Mouse (Mus musculus): Measurements from ENCODE around the gene Mettl27. TPM values are rescaled to one million over a fixed set of nuclear protein-coding genes. Genes with fewer than 3 reads are reported as not detected.
A peak's percentile ranks its signal among the peaks of the same experiment; 100 is the strongest.

The Mettl27 gene
- polyA plus RNA-seq, 1 experiment from 2014 or later: 25.3 TPM

DNA sequence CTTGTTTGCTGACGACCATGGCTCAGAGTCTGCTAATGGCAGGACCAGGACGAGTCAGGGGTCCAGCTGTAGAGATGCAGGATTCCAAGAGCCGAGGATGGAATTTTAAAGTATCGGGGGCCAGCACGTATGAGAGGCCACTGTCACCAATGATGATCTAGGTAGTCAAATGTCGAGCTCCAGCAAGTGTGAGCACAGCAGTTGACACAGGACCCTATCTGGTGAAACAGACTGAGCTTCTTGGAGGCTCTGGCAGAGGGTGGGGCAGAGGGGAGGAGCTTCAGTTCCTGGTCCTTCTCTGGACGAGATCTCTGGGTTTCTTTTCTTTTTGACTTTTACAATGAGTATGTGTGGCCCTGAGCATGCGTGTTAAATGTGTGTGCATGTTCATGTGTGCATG is 16.9 kb upstream of the Mettl27 start, which contains the start of gene Cldn13:
Gene Cldn13, minus strand, starts transcription at position 216 of the 400 bp plus-strand sequence.
- Histone ChIP-seq H3K4me2 (ENCODE audit: low read depth, low read length) (peak within 1 kb of the TSS; percentile 80), H3K27me3 (ENCODE audit: control insufficient read depth, insufficient read depth, low read depth, low read length) (no peaks in the 10 kb centered on the region), H3K9me3 (replicated peaks; ENCODE audit: control insufficient read depth, low read length) (no peaks in the 10 kb centered on the region), H3K27ac (ENCODE audit: low read length) (peak within 1 kb of the TSS; percentile 98), H3K9ac (ENCODE audit: low read depth, low read length) (peak within 1 kb of the TSS; percentile 86), H3K4me1 (ENCODE audit: control insufficient read depth, low read depth, low read length) (peaks cover 47% of the 10 kb centered on the region), H3K4me3 (ENCODE audit: low read depth, low read length) (peak within 1 kb of the TSS; percentile 67), H3K36me3 (ENCODE audit: control insufficient read depth, insufficient read depth) (no peaks in the 10 kb centered on the region; the same call in 1 of the 2 replicates)
- peak; percentile 58 for ATAC-seq (ENCODE audit: low read depth)
- 26% methylated on average over 8 of the region's 8 CpGs for WGBS (ENCODE audit: insufficient replicate concordance)

DNA sequence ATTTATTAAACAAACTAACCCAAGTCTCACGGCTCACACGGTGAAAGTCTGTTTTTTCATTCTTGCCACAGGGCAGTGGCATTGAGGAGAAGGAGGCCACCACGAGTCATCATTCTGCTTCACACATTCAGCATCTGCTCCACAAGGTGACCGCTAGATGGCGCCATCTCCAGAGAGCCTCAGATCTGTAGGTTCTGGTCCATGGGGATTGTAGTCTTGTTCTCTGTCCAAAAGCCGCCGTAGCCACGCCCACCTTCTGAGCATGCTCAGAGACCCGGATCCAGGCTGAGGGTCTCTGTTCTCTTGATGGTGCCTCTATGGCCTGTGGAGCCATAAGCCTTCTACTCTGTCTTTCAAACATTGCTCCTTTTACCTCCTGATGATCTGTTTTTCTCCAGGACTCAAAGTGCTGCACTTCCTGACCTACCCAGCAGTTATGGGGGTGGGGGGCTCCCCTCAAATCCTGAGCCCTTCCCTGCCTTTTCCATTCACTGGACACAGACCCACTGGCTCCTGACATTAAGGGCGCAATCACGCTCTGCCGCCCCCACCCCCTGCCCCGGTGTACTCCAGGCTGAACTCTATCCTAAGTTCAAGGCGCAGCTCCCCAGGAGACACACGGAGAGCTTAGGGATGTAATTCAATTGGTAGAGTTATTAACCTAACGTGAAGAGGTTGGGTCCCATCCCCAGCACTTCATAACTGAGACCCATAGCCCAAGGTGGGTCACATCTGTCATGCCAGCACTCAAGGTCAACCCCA is 13.9 kb upstream of the Mettl27 start:
- WGBS (ENCODE audit: insufficient replicate concordance): 37% methylated on average over 16 of the region's 16 CpGs
- Histone ChIP-seq H3K9ac (ENCODE audit: low read depth, low read length) (peak overlapping the region; percentile 40), H3K27ac (ENCODE audit: low read length) (peak overlapping the region; percentile 100)

DNA sequence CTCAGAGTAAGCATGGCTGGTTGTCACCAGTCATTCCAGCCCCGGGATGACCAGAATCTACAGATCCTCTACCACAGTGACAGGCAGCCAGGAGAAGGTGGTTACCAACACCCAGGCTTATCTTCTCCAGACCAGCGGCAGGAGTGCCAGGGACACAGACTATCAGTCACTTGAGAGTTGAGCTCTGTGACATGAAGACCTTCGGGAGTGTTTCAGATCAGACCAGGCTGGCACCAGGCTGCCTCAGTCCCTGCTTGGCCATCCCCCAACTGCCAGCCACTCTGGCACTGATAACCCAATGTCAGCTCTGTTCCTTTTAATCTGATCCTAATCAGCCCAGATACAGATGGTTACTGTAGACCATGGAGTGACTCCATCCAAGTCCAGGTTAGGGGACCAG is 13.1 kb upstream of the Mettl27 start:
- H3K9ac ChIP-seq (ENCODE audit: low read depth, low read length): peak overlapping the region; percentile 58
- peaks cover 57% of the 10 kb centered on the region for H3K4me1 ChIP-seq (ENCODE audit: control insufficient read depth, low read depth, low read length)
- peak overlapping the region; percentile 24 for H3K4me3 ChIP-seq (ENCODE audit: low read depth, low read length)
- peak; percentile 88 for ATAC-seq (ENCODE audit: low read depth)
- H3K36me3 ChIP-seq (ENCODE audit: control insufficient read depth, insufficient read depth): no peaks in the 10 kb centered on the region; the same call in 1 of the 2 replicates
- no peaks in the 10 kb centered on the region for H3K9me3 ChIP-seq (replicated peaks; ENCODE audit: control insufficient read depth, low read length)
- no peaks in the 10 kb centered on the region for H3K27me3 ChIP-seq (ENCODE audit: control insufficient read depth, insufficient read depth, low read depth, low read length)
- peak overlapping the region; percentile 61 for H3K4me2 ChIP-seq (ENCODE audit: low read depth, low read length)
- H3K27ac ChIP-seq (ENCODE audit: low read length): peak overlapping the region; percentile 100
- WGBS (ENCODE audit: insufficient replicate concordance): 18% methylated on average over 3 of the region's 3 CpGs

More for the DNA sequence above, 13.9 kb upstream of the Mettl27 start:
- no peaks in the 10 kb centered on the region for H3K9me3 ChIP-seq (replicated peaks; ENCODE audit: control insufficient read depth, low read length)
- H3K27me3 ChIP-seq (ENCODE audit: control insufficient read depth, insufficient read depth, low read depth, low read length): no peaks in the 10 kb centered on the region
- no peaks in the 10 kb centered on the region; the same call in 1 of the 2 replicates for H3K36me3 ChIP-seq (ENCODE audit: control insufficient read depth, insufficient read depth)
- H3K4me1 ChIP-seq (ENCODE audit: control insufficient read depth, low read depth, low read length): peaks cover 57% of the 10 kb centered on the region
- ATAC-seq (ENCODE audit: low read depth): no peak
- H3K4me3 ChIP-seq (ENCODE audit: low read depth, low read length): peak overlapping the region; percentile 7; the same call in 1 of the 2 replicates
- H3K4me2 ChIP-seq (ENCODE audit: low read depth, low read length): peak overlapping the region; percentile 61

DNA sequence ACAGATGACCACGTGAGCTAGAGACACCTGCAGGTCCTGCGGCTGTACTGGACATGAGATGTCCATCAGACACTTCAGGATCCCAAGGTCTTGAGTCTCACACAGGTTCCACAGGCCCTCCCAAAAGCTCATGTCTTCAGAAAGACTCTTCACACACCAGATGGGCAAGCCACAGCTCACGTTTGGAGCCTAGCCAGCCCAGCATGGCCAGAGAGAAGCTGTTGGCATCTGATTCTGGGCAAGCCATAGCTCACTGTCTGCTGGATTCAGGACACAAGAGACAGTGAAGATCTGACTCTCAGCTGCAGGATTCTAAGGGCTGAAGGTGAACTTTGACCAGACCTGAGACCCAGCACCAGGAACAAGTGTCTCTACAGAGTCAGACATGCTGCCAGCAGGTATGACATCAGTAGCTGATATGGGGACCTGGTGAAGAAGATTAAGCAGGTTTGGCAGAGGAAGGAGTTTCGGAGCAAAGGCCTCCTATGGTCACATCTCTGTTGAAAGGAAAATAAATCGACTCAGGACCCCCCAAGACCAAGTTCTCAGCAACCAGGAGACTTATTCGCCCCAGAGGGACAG is 12.0 kb upstream of the Mettl27 start:
- H3K9ac ChIP-seq (ENCODE audit: low read depth, low read length): peak overlapping the region; percentile 58
- peak overlapping the region; percentile 100 for H3K27ac ChIP-seq (ENCODE audit: low read length)
- H3K4me2 ChIP-seq (ENCODE audit: low read depth, low read length): peak overlapping the region; percentile 61
- no peak for ATAC-seq (ENCODE audit: low read depth)
- peaks cover 57% of the 10 kb centered on the region for H3K4me1 ChIP-seq (ENCODE audit: control insufficient read depth, low read depth, low read length)
- no peaks in the 10 kb centered on the region for H3K27me3 ChIP-seq (ENCODE audit: control insufficient read depth, insufficient read depth, low read depth, low read length)
- H3K4me3 ChIP-seq (ENCODE audit: low read depth, low read length): no peak overlapping the region
- H3K36me3 ChIP-seq (ENCODE audit: control insufficient read depth, insufficient read depth): no peaks in the 10 kb centered on the region; the same call in 1 of the 2 replicates
- no peaks in the 10 kb centered on the region for H3K9me3 ChIP-seq (replicated peaks; ENCODE audit: control insufficient read depth, low read length)
- 53% methylated on average over 6 of the region's 6 CpGs for WGBS (ENCODE audit: insufficient replicate concordance)

DNA sequence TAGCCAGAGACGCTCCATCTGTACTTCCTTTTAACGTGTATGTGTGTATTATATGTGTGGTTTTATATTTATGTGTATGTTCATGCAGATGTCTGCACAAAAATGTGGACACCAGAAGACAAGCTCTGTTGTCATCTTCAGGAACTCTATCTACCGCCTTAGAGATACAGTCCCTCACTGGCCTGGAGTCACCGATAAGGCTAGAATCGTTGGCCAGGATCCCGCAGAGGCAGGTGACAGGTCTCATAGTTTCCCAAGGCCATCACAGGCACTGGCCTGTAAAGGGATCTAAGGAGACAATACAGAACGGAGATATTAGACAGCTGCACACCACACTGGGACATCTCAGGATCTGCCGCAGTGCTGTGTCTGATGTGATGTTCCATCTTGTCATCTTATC is 11.1 kb upstream of the Mettl27 start:
- H3K27ac ChIP-seq (ENCODE audit: low read length): peak overlapping the region; percentile 100
- no peaks in the 10 kb centered on the region for H3K27me3 ChIP-seq (ENCODE audit: control insufficient read depth, insufficient read depth, low read depth, low read length)
- 39% methylated on average over 8 of the region's 8 CpGs for WGBS (ENCODE audit: insufficient replicate concordance)
- peak; percentile 47 for ATAC-seq (ENCODE audit: low read depth)
- peak overlapping the region; percentile 61 for H3K4me2 ChIP-seq (ENCODE audit: low read depth, low read length)
- no peaks in the 10 kb centered on the region; the same call in 1 of the 2 replicates for H3K36me3 ChIP-seq (ENCODE audit: control insufficient read depth, insufficient read depth)
- H3K9me3 ChIP-seq (replicated peaks; ENCODE audit: control insufficient read depth, low read length): no peaks in the 10 kb centered on the region
- H3K4me1 ChIP-seq (ENCODE audit: control insufficient read depth, low read depth, low read length): peaks cover 50% of the 10 kb centered on the region
- H3K9ac ChIP-seq (ENCODE audit: low read depth, low read length): peak overlapping the region; percentile 58
- no peak overlapping the region for H3K4me3 ChIP-seq (ENCODE audit: low read depth, low read length)

DNA sequence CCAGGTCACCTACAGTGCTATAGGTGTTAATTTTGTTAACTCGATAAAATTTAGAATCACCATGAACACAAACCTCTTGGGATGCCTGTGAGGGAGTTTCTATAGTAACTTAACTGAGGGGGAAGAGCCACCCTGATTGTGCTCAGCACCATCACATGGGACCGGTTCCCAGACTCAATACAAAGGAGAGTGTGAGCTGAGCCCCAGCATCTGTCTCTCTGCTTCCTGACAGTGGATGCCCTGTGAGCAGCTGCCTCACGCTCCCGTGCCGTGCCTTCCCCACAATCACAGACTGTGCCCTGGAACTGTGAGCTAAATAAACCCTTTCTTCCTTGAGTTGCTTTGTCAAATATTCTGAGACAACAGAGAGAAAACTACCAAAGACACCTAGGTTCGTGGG is 9.0 kb upstream of the Mettl27 start:
- Histone ChIP-seq H3K4me3 (ENCODE audit: low read depth, low read length) (no peak overlapping the region), H3K9ac (ENCODE audit: low read depth, low read length) (no peak overlapping the region), H3K27me3 (ENCODE audit: control insufficient read depth, insufficient read depth, low read depth, low read length) (no peaks in the 10 kb centered on the region), H3K36me3 (ENCODE audit: control insufficient read depth, insufficient read depth) (no peaks in the 10 kb centered on the region), H3K4me1 (ENCODE audit: control insufficient read depth, low read depth, low read length) (peaks cover 37% of the 10 kb centered on the region), H3K9me3 (replicated peaks; ENCODE audit: control insufficient read depth, low read length) (no peaks in the 10 kb centered on the region), H3K4me2 (ENCODE audit: low read depth, low read length) (no peak overlapping the region), H3K27ac (ENCODE audit: low read length) (no peak overlapping the region)
- 62% methylated on average over 6 of the region's 6 CpGs for WGBS (ENCODE audit: insufficient replicate concordance)
- ATAC-seq (ENCODE audit: low read depth): no peak

DNA sequence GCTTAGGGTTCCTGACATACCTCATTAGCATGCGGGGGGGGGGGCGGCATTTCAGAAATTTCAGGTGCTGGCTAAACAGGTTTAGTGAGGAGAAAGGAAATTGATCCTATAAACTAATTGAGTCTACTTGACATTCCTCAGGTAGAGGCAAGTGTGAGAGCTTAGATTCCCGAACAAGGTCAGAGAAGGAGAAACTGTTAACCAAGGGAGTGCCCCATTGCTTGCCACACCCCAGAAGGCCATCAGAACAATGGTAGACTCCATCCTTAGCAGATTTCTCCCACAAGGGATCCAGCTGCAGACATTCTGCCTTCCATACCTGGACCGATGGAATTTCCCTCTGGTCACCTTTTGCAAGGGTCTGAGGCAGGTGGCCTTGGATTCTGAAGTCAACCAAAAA is 5.4 kb upstream of the Mettl27 start:
- no peak overlapping the region for H3K4me3 ChIP-seq (ENCODE audit: low read depth, low read length)
- H3K9me3 ChIP-seq (replicated peaks; ENCODE audit: control insufficient read depth, low read length): no peaks in the 10 kb centered on the region
- H3K4me1 ChIP-seq (ENCODE audit: control insufficient read depth, low read depth, low read length): peaks cover 9% of the 10 kb centered on the region
- H3K27ac ChIP-seq (ENCODE audit: low read length): no peak overlapping the region
- no peak overlapping the region for H3K4me2 ChIP-seq (ENCODE audit: low read depth, low read length)
- 61% methylated on average over 4 of the region's 4 CpGs for WGBS (ENCODE audit: insufficient replicate concordance)
- H3K27me3 ChIP-seq (ENCODE audit: control insufficient read depth, insufficient read depth, low read depth, low read length): peaks cover 6% of the 10 kb centered on the region; the same call in 1 of the 2 replicates
- H3K9ac ChIP-seq (ENCODE audit: low read depth, low read length): no peak overlapping the region
- H3K36me3 ChIP-seq (ENCODE audit: control insufficient read depth, insufficient read depth): no peaks in the 10 kb centered on the region
- ATAC-seq (ENCODE audit: low read depth): no peak

DNA sequence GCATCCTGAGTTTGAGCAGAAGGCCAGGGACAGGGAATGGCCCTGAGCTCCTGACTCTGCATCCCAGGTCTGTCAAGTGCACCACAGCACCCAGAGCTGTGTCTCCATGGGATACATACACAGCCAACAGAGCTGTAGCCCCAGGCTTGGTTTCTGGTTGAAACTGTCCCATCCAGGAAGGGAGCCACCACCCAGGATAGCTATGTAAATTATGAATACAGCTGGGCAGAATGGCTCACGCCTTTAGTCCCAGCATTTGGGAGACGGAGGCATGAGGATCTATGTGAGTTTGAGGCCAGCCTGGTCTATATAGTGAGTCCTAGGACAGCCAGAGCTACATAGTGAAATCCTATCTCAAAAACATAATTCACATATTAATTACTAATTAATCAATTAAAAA is 2.2 kb upstream of the Mettl27 start:
- 80% methylated on average over 2 of the region's 2 CpGs for WGBS (ENCODE audit: insufficient replicate concordance)

DNA sequence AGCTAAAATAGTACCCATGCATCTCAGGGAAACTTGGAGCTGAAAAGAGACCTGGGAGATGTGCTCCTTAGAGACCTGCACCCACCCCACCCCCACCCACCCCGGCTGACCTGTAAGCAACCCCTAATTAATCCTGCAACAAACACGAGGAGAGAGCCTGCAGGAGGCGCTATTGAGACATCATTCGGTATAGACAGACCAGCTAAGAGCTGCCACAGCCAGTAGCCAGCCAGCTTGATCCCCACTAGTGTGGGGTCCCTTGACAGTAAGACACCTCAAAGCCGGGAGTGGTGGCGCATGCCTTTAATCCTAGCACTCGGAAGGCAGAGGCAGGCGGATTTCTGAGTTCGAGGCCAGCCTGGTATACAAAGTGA is 722 bp downstream of the Mettl27 start:
- Histone ChIP-seq H3K36me3 (ENCODE audit: control insufficient read depth, insufficient read depth) (peaks cover 4% of the 10 kb centered on the region; the same call in 1 of the 2 replicates), H3K4me3 (ENCODE audit: low read depth, low read length) (peak overlapping the region; percentile 89), H3K4me2 (ENCODE audit: low read depth, low read length) (peak overlapping the region; percentile 87), H3K9ac (ENCODE audit: low read depth, low read length) (peak overlapping the region; percentile 91), H3K9me3 (replicated peaks; ENCODE audit: control insufficient read depth, low read length) (no peaks in the 10 kb centered on the region), H3K4me1 (ENCODE audit: control insufficient read depth, low read depth, low read length) (peaks cover 17% of the 10 kb centered on the region), H3K27me3 (ENCODE audit: control insufficient read depth, insufficient read depth, low read depth, low read length) (peaks cover 6% of the 10 kb centered on the region; the same call in 1 of the 2 replicates), H3K27ac (ENCODE audit: low read length) (peak overlapping the region; percentile 98)
- ATAC-seq (ENCODE audit: low read depth): peak; percentile 41
- WGBS (ENCODE audit: insufficient replicate concordance): 38% methylated on average over 9 of the region's 9 CpGs

More for the DNA sequence above, 2.2 kb upstream of the Mettl27 start:
- H3K27me3 ChIP-seq (ENCODE audit: control insufficient read depth, insufficient read depth, low read depth, low read length): peaks cover 6% of the 10 kb centered on the region; the same call in 1 of the 2 replicates
- no peak overlapping the region for H3K4me3 ChIP-seq (ENCODE audit: low read depth, low read length)
- H3K9ac ChIP-seq (ENCODE audit: low read depth, low read length): no peak overlapping the region
- no peak overlapping the region for H3K27ac ChIP-seq (ENCODE audit: low read length)
- H3K9me3 ChIP-seq (replicated peaks; ENCODE audit: control insufficient read depth, low read length): no peaks in the 10 kb centered on the region
- H3K4me1 ChIP-seq (ENCODE audit: control insufficient read depth, low read depth, low read length): peaks cover 17% of the 10 kb centered on the region
- no peak for ATAC-seq (ENCODE audit: low read depth)
- H3K36me3 ChIP-seq (ENCODE audit: control insufficient read depth, insufficient read depth): peaks cover 4% of the 10 kb centered on the region; the same call in 1 of the 2 replicates
- H3K4me2 ChIP-seq (ENCODE audit: low read depth, low read length): no peak overlapping the region

All from liver, embryonic 16.5 days (tissue).